Comparison of ENCODE assay signal across 19 mouse cellular contexts in genomic region chr8:57339711-57340650, GRCm38 (mm10). TPM values are rescaled to one million over a fixed set of nuclear protein-coding genes. Genes with fewer than 3 reads are reported as not detected.
A peak's percentile ranks its signal among the peaks of the same experiment; 100 is the strongest.
DNase-seq lines count a peak whose midpoint lies in the region; ATAC-seq and TF ChIP-seq lines count a peak whose summit lies in the region.
"Had no signal": no experiment of that assay in that cellular context is flagged by ENCODE, and none has a peak within 500 bp of the region (broad histone marks: within the 10 kb centered on the region; RNA-seq: fewer than 3 reads in every experiment).

No protein-coding gene starts in this region.

- TF ChIP-seq EP300 in heart, postnatal 0 days (IDR thresholded peaks at IDR 0.05; ENCODE audit: low read depth): no peak

- ATAC-seq in heart, embryonic 13.5 days (ENCODE audit: extremely low read depth, insufficient number of reproducible peaks, low FRiP score, low TSS enrichment): no peak
- no peak for ATAC-seq in midbrain, embryonic 11.5 days (ENCODE audit: low FRiP score)
- no peak for ATAC-seq in midbrain, embryonic 16.5 days
- ATAC-seq in heart, postnatal 0 days (ENCODE audit: insufficient read depth, low read depth): no peak
- no peak for ATAC-seq in stomach, embryonic 16.5 days (ENCODE audit: insufficient read depth, low FRiP score)
- ATAC-seq: CD4-positive, CD25-positive, alpha-beta regulatory T cell, adult 4 months had no signal

- peak overlapping the region; percentile 77 for H3K4me2 ChIP-seq in heart, embryonic 13.5 days
- H3K4me2 ChIP-seq in midbrain, embryonic 11.5 days: no peak overlapping the region
- H3K4me2 ChIP-seq in midbrain, embryonic 16.5 days (ENCODE audit: low read length): no peak overlapping the region
- peak overlapping the region; percentile 63; the same call in 1 of the 2 replicates for H3K4me2 ChIP-seq in heart, postnatal 0 days (ENCODE audit: low read depth, low read length)
- peak overlapping the region; percentile 52 for H3K4me2 ChIP-seq in stomach, embryonic 16.5 days (ENCODE audit: low read depth, low read length)

- peaks cover 10% of the 10 kb centered on the region; the same call in 1 of the 2 replicates for H3K36me3 ChIP-seq in heart, embryonic 13.5 days
- no peaks in the 10 kb centered on the region for H3K36me3 ChIP-seq in midbrain, embryonic 11.5 days (ENCODE audit: control insufficient read depth, insufficient read depth, low read length)
- H3K36me3 ChIP-seq in midbrain, embryonic 16.5 days (ENCODE audit: control insufficient read depth, insufficient read depth, low read length): no peaks in the 10 kb centered on the region
- H3K36me3 ChIP-seq in heart, postnatal 0 days (replicated peaks; ENCODE audit: control insufficient read depth, insufficient read depth, low read length): no peaks in the 10 kb centered on the region
- H3K36me3 ChIP-seq in stomach, embryonic 16.5 days (ENCODE audit: control insufficient read depth, insufficient read depth, low read length): no peaks in the 10 kb centered on the region
- H3K36me3 ChIP-seq: lung, embryonic 15.5 days; neural tube, embryonic 12.5 days had no signal

- WGBS in heart, embryonic 13.5 days: 43% methylated on average over 14 of the region's 14 CpGs
- 1% methylated on average over 14 of the region's 14 CpGs for WGBS in midbrain, embryonic 11.5 days
- 2% methylated on average over 14 of the region's 14 CpGs for WGBS in midbrain, embryonic 16.5 days
- 72% methylated on average over 14 of the region's 14 CpGs for WGBS in heart, postnatal 0 days
- WGBS in stomach, embryonic 16.5 days: 35% methylated on average over 14 of the region's 14 CpGs
- 24% methylated on average over 14 of the region's 14 CpGs for WGBS in lung, adult 2 months

- DNase-seq in heart, adult 8-10 months (ENCODE audit: low spot score): no peak
- DNase-seq in midbrain, embryonic 11.5 days (ENCODE audit: low spot score, missing footprints): peak; percentile 94
- DNase-seq in heart, postnatal 0 days (ENCODE audit: low spot score): no peak
- no peak for DNase-seq in natural killer cell, adult 2 months (ENCODE audit: low spot score in 2 of 2)
- DNase-seq in lung, adult 2 months: no peak
- DNase-seq: adrenal gland, postnatal 36 days; cerebellum, postnatal 36 days; kidney, adult 11 months; kidney, postnatal 14 days; layer of hippocampus, adult 9-11 months; right cerebral cortex, postnatal 4 days had no signal

- H3K27me3 ChIP-seq in heart, embryonic 13.5 days (replicated peaks): no peaks in the 10 kb centered on the region; the same call in 1 of the 2 replicates
- peaks cover 99% of the 10 kb centered on the region for H3K27me3 ChIP-seq in midbrain, embryonic 11.5 days (ENCODE audit: control insufficient read depth, insufficient read depth, low read length)
- peaks cover 87% of the 10 kb centered on the region for H3K27me3 ChIP-seq in midbrain, embryonic 16.5 days (ENCODE audit: control insufficient read depth, insufficient read depth, low read depth, low read length)
- 0 out of 2 replicates have a peak, but pooled peaks cover 5% of the 10 kb centered on the region for H3K27me3 ChIP-seq in heart, postnatal 0 days (ENCODE audit: control insufficient read depth, insufficient read depth, low read length)
- peaks cover 79% of the 10 kb centered on the region for H3K27me3 ChIP-seq in stomach, embryonic 16.5 days (ENCODE audit: control insufficient read depth, insufficient read depth, low read length)

- peaks cover 86% of the 10 kb centered on the region for H3K4me1 ChIP-seq in heart, embryonic 13.5 days
- peaks cover 5% of the 10 kb centered on the region for H3K4me1 ChIP-seq in midbrain, embryonic 11.5 days (ENCODE audit: control insufficient read depth, insufficient read depth, low read length)
- peaks cover 4% of the 10 kb centered on the region; the same call in 1 of the 2 replicates for H3K4me1 ChIP-seq in midbrain, embryonic 16.5 days (ENCODE audit: control insufficient read depth, insufficient read depth, low read length)
- peaks cover 27% of the 10 kb centered on the region for H3K4me1 ChIP-seq in heart, postnatal 0 days (ENCODE audit: control insufficient read depth, insufficient read depth)
- H3K4me1 ChIP-seq in stomach, embryonic 16.5 days (ENCODE audit: control insufficient read depth, insufficient read depth, low read length): peaks cover 9% of the 10 kb centered on the region
- H3K4me1 ChIP-seq in lung, adult 2 months (ENCODE audit: control insufficient read depth, insufficient read depth, low read length): no peaks in the 10 kb centered on the region

- peak overlapping the region; percentile 61 for H3K4me3 ChIP-seq in heart, embryonic 13.5 days
- no peak overlapping the region for H3K4me3 ChIP-seq in midbrain, embryonic 11.5 days (ENCODE audit: low read depth, low read length)
- no peak overlapping the region for H3K4me3 ChIP-seq in midbrain, embryonic 16.5 days (ENCODE audit: low read depth, low read length)
- H3K4me3 ChIP-seq in heart, postnatal 0 days (ENCODE audit: low read depth, low read length): peak overlapping the region; percentile 46; the same call in 1 of the 2 replicates
- H3K4me3 ChIP-seq in stomach, embryonic 16.5 days (replicated peaks; ENCODE audit: low read length): peak overlapping the region; percentile 39; the same call in 1 of the 2 replicates
- H3K4me3 ChIP-seq in lung, adult 2 months (replicated peaks; ENCODE audit: extremely low read depth, low read depth, low read length): no peak overlapping the region

- no peak for TF ChIP-seq CTCF in heart, postnatal 0 days (IDR thresholded peaks at IDR 0.05; ENCODE audit: low read depth)
- TF ChIP-seq CTCF in lung, adult 2 months (IDR thresholded peaks at IDR 0.05; ENCODE audit: insufficient read depth, low read length): no peak

- TF ChIP-seq POLR2A in lung, adult 2 months (IDR thresholded peaks at IDR 0.05; ENCODE audit: borderline replicate concordance, extremely low read depth, low read depth, low read length): no peak

- peak overlapping the region; percentile 84 for H3K27ac ChIP-seq in heart, embryonic 13.5 days (replicated peaks)
- H3K27ac ChIP-seq in midbrain, embryonic 11.5 days (ENCODE audit: low read depth, low read length): no peak overlapping the region
- H3K27ac ChIP-seq in midbrain, embryonic 16.5 days (ENCODE audit: low read length): no peak overlapping the region
- H3K27ac ChIP-seq in heart, postnatal 0 days (ENCODE audit: low read depth): no peak overlapping the region; the same call in 1 of the 2 replicates
- no peak overlapping the region for H3K27ac ChIP-seq in stomach, embryonic 16.5 days (ENCODE audit: low read length)
- H3K27ac ChIP-seq: lung, embryonic 15.5 days; neural tube, embryonic 12.5 days had no signal

- H3K9me3 ChIP-seq in heart, embryonic 13.5 days: no peaks in the 10 kb centered on the region
- H3K9me3 ChIP-seq in midbrain, embryonic 11.5 days (ENCODE audit: control insufficient read depth, low read length): no peaks in the 10 kb centered on the region
- H3K9me3 ChIP-seq in midbrain, embryonic 16.5 days (replicated peaks; ENCODE audit: control insufficient read depth, low read length, poor library complexity, severe bottlenecking): no peaks in the 10 kb centered on the region
- H3K9me3 ChIP-seq in heart, postnatal 0 days (replicated peaks; ENCODE audit: control insufficient read depth, low read length): no peaks in the 10 kb centered on the region
- no peaks in the 10 kb centered on the region for H3K9me3 ChIP-seq in stomach, embryonic 16.5 days (replicated peaks; ENCODE audit: control insufficient read depth, low read length)
- H3K9me3 ChIP-seq: lung, embryonic 15.5 days; neural tube, embryonic 12.5 days had no signal

- peak overlapping the region; percentile 88 for H3K9ac ChIP-seq in heart, embryonic 13.5 days
- no peak overlapping the region for H3K9ac ChIP-seq in midbrain, embryonic 11.5 days (ENCODE audit: low read length)
- no peak overlapping the region for H3K9ac ChIP-seq in midbrain, embryonic 16.5 days (ENCODE audit: low read depth, low read length)
- H3K9ac ChIP-seq in heart, postnatal 0 days (replicated peaks; ENCODE audit: low read depth, low read length): no peak overlapping the region
- no peak overlapping the region for H3K9ac ChIP-seq in stomach, embryonic 16.5 days (ENCODE audit: low read length)
- H3K9ac ChIP-seq: neural tube, embryonic 12.5 days had no signal

RNA-seq across cellular contexts. Expression of gene Hand2, which starts 19.2 kb away (rescaled TPM):
- 11.6 and 12.0 TPM in 2 replicates for polyA plus RNA-seq in heart, embryonic 13.5 days (2015; fragmentation: Nextera tagmentation; extraction: Ambion mirVana)
- 10 to 100 TPM; 43.0 to 58.5 (median 52.6) TPM for total RNA-seq in heart, adult 8-10 months (2022)
- not detected in 2 replicates for polyA plus RNA-seq in midbrain, embryonic 11.5 days (2014; fragmentation: Nextera tagmentation; extraction: Ambion mirVana)
- polyA plus RNA-seq in midbrain, embryonic 16.5 days (2015; fragmentation: Nextera tagmentation; extraction: Ambion mirVana): not detected in 2 replicates
- 33.2 and 39.5 TPM in 2 replicates for total RNA-seq in heart, postnatal 0 days (2014; rRNA removed; ENCODE audit: low replicate concordance)
- polyA plus RNA-seq in heart, postnatal 0 days (2015; fragmentation: Nextera tagmentation; extraction: Ambion mirVana): 9.9 and 11.7 TPM in 2 replicates
- polyA plus RNA-seq in stomach, embryonic 16.5 days (2015; fragmentation: Nextera tagmentation; extraction: Ambion mirVana): 6.2 and 7.5 TPM in 2 replicates
- polyA plus RNA-seq in lung, adult 2 months (2012; rRNA removed): 0.21 and 0.28 TPM in 2 replicates
- total RNA-seq: granulocyte monocyte progenitor cell, adult 5-6 weeks; left cerebral cortex, postnatal 36 days had no signal
- polyA plus RNA-seq: CD4-positive, CD25-positive, alpha-beta regulatory T cell, adult 4 months had no signal

Comparison
In these comparisons a context has a peak if more than half of its experiments do, and no peak if none do; other contexts are left out.
1. H3K4me2 ChIP-seq: peak in heart, embryonic 13.5 days (single experiment), heart, postnatal 0 days (single experiment) and stomach, embryonic 16.5 days (single experiment); none in midbrain, embryonic 11.5 days (single experiment) and midbrain, embryonic 16.5 days (single experiment).
2. H3K4me3 ChIP-seq: peak in heart, embryonic 13.5 days (single experiment), heart, postnatal 0 days (single experiment) and stomach, embryonic 16.5 days (single experiment); none in midbrain, embryonic 11.5 days (single experiment), midbrain, embryonic 16.5 days (single experiment) and lung, adult 2 months (single experiment).